Mouse (Mus musculus) kidney, embryonic 14.5 days (tissue): Measurements from ENCODE around the gene Gm20605. TPM values are rescaled to one million over a fixed set of nuclear protein-coding genes. Genes with fewer than 3 reads are reported as not detected.
A peak's percentile ranks its signal among the peaks of the same experiment; 100 is the strongest.

ENCODE experiments used
- ATAC-seq: fragments of 200-750 bp; cut with Nextera tagmentation; 2 replicates; pipeline ENCODE4 v1.8.0; 2017; ENCODE audit warnings: moderate number of reproducible peaks, mild to moderate bottlenecking, moderate TSS enrichment, moderate library complexity; ENCODE audit not compliant: low FRiP score, low TSS enrichment
- H3K27ac ChIP-seq: fragments of 300-500 bp; sonication (generic); 2 replicates; pipeline ENCODE4 v1.5.1; 2014; ENCODE audit warnings: low read depth, mild to moderate bottlenecking, low read length, moderate library complexity, mixed read lengths
- H3K27me3 ChIP-seq: fragments of 300-500 bp; sonication (generic); 2 replicates; pipeline ENCODE4 v1.6.1; 2014; ENCODE audit warnings: mild to moderate bottlenecking, low read length; ENCODE audit not compliant: control insufficient read depth, insufficient read depth
- H3K36me3 ChIP-seq: fragments of 300-500 bp; sonication (generic); 2 replicates; pipeline ENCODE4 v1.6.1; 2014; ENCODE audit warnings: low read length, mixed read lengths; ENCODE audit not compliant: control insufficient read depth, insufficient read depth
- H3K4me1 ChIP-seq: fragments of 300-500 bp; sonication (generic); 2 replicates; pipeline ENCODE4 v1.6.1; 2014; ENCODE audit warnings: low read length, mixed read lengths; ENCODE audit not compliant: control insufficient read depth, insufficient read depth
- H3K4me2 ChIP-seq: fragments of 300-500 bp; sonication (generic); replicated peaks from 2 replicates; pipeline ENCODE4 v1.6.1; 2014; ENCODE audit warnings: low read depth, mild to moderate bottlenecking, low read length
- H3K4me3 ChIP-seq: fragments of 300-500 bp; sonication (generic); 2 replicates; pipeline ENCODE4 v1.5.1; 2014; ENCODE audit warnings: mild to moderate bottlenecking, low read length
- H3K9ac ChIP-seq: fragments of 300-500 bp; sonication (generic); 2 replicates; pipeline ENCODE4 v1.6.1; 2014; ENCODE audit warnings: low read depth, mild to moderate bottlenecking, low read length, moderate library complexity
- H3K9me3 ChIP-seq: fragments of 300-500 bp; sonication (generic); 2 replicates; pipeline ENCODE4 v1.6.1; 2016; ENCODE audit warnings: low read length; ENCODE audit not compliant: control insufficient read depth
- WGBS: fragments of 180-500 bp; shearing (Covaris S2); extraction: QIAGEN DNeasy Blood & Tissue Kit; methylation state at CpG from one replicate; pipeline ENCODE4 v1.1.7; 2014; 5-methylcytosine and 5-hydroxymethylcytosine counted together
- polyA plus RNA-seq: library from polyadenylated mRNA; unstranded; fragments of >200 nt; fragmentation: Nextera tagmentation; extraction: Ambion mirVana; gene quantifications from 2 replicates; pipeline ENCODE4 v1.2.1, GENCODE M21; 2014

Gm20605 gene
- 5.7 and 12.5 TPM in 2 replicates for polyA plus RNA-seq

DNA sequence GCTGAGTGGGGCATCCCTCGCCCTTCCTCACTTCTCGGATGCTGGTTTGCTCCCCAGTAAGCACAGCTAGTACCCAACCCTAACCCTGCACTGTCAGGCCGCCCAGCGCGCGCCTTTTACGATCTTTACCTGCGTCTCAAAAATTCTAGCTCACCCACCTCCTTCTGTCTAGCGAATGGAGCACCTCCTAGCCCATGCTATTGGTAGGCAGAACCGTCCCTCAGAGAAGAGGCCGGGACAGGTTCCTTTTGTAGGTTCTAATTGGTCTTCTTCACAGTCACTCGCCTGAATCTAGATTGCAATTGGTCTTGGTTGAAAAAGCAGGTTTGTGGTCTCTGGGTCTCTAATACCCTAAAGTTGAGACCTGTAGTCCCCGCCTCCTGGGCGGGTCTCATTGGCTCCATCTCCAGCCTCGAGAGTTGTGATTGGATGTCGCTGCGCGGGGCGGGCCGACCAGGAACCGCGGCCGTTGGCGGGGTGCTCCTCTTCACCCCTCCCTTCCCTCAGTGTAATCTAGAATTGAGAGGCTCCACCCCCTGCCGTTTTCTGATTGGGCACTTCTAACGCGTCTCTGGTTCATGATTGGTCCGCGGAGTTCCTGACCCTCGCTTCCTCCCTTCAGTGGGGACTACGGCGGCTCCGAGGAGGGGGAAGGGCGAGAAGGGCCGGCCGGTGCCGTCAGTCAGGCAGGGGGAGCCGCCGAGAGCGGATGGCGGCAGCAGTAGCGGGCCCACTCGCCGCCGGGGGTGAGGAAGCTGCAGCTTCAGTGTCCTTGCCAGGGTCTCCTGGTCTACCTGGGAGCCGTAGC, at the start of gene Gm20605, which contains the start of the genes Fbxo24 and Lrch4:
Gene Gm20605 (plus strand): TSS at position 678 of the 808 bp plus-strand sequence.
Gene Fbxo24 (minus strand): TSS at position 505 of the 808 bp plus-strand sequence.
Gene Lrch4 (plus strand): TSS at position 624 of the 808 bp plus-strand sequence.
- Histone ChIP-seq H3K9ac (peak within 1 kb of the TSS; percentile 75), H3K4me2 (peak within 1 kb of the TSS; percentile 68), H3K27me3 (no peaks in the 10 kb centered on the region), H3K4me3 (peak within 1 kb of the TSS; percentile 69), H3K9me3 (no peaks in the 10 kb centered on the region), H3K27ac (peak within 1 kb of the TSS; percentile 93), H3K36me3 (peaks cover 8% of the 10 kb centered on the region), H3K4me1 (peaks cover 38% of the 10 kb centered on the region)
- ATAC-seq, result peak; percentile 97
- under 1% methylated on average over 42 of the region's 46 CpGs for WGBS

DNA sequence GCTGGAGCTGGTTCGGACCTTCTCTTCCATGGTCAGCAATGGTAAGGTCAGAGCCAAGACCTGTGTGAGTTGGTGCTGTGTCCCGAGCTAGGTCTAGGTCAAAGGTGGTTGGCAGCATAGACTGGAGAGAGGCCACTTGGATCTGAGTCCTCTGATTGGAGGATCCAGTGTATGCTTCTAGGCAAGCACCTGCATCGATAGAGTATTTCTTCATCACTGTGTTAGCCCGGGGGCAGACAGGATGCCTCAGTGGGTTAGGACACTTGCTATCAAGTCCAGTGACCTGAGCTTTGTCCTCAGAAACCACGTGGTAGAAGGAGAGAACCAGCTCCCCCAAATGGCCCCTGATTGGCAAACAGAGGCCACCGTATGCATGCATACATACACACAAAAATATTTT, 48.7 kb upstream of the Gm20605 start:
- WGBS, result 79% methylated on average over 6 of the region's 6 CpGs

GRCm38 (mm10) chr5:137582702-137583101, 46.3 kb upstream of the Gm20605 start:
- H3K27ac ChIP-seq, result no peak overlapping the region
- H3K36me3 ChIP-seq, result no peaks in the 10 kb centered on the region
- H3K27me3 ChIP-seq, result peaks cover 8% of the 10 kb centered on the region
- H3K9me3 ChIP-seq, result no peaks in the 10 kb centered on the region
- H3K4me2 ChIP-seq, result no peak overlapping the region
- H3K4me1 ChIP-seq, result 0 out of 2 replicates have a peak, but pooled peaks cover 4% of the 10 kb centered on the region
- WGBS, result 42% methylated on average over 8 of the region's 8 CpGs
- H3K4me3 ChIP-seq, result no peak overlapping the region
- H3K9ac ChIP-seq, result no peak overlapping the region
- ATAC-seq, result no peak

More for the DNA sequence above, 48.7 kb upstream of the Gm20605 start:
- no peak overlapping the region for H3K9ac ChIP-seq
- no peak overlapping the region for H3K4me3 ChIP-seq
- no peaks in the 10 kb centered on the region for H3K36me3 ChIP-seq
- no peaks in the 10 kb centered on the region for H3K9me3 ChIP-seq
- H3K27me3 ChIP-seq, result peaks cover 8% of the 10 kb centered on the region
- 0 out of 2 replicates have a peak, but pooled peaks cover 4% of the 10 kb centered on the region for H3K4me1 ChIP-seq
- ATAC-seq, result no peak
- no peak overlapping the region for H3K4me2 ChIP-seq
- H3K27ac ChIP-seq, result no peak overlapping the region

- no peaks in the 10 kb centered on the region for H3K9me3 ChIP-seq
- 0 out of 2 replicates have a peak, but pooled peaks cover 4% of the 10 kb centered on the region for H3K4me1 ChIP-seq
- H3K36me3 ChIP-seq, result no peaks in the 10 kb centered on the region
- no peak overlapping the region for H3K27ac ChIP-seq
- peak overlapping the region; percentile 18; the same call in 1 of the 2 replicates for H3K9ac ChIP-seq
- WGBS, result 14% methylated on average over 27 of the region's 27 CpGs
- H3K4me2 ChIP-seq, result peak overlapping the region; percentile 51
- peak overlapping the region; percentile 29 for H3K4me3 ChIP-seq
- H3K27me3 ChIP-seq, result peaks cover 8% of the 10 kb centered on the region
- ATAC-seq, result peak; percentile 44; the same call in 1 of the 2 replicates
These were observed 45.3 kb upstream of the Gm20605 start for GRCm38 (mm10) chr5:137583670-137584169.

- ATAC-seq, result no peak
- H3K9me3 ChIP-seq, result no peaks in the 10 kb centered on the region
- no peaks in the 10 kb centered on the region for H3K36me3 ChIP-seq
- no peak overlapping the region for H3K4me2 ChIP-seq
- H3K27ac ChIP-seq, result no peak overlapping the region
- WGBS, result 36% methylated on average over 8 of the region's 8 CpGs
- H3K4me1 ChIP-seq, result 0 out of 2 replicates have a peak, but pooled peaks cover 4% of the 10 kb centered on the region
- peaks cover 8% of the 10 kb centered on the region for H3K27me3 ChIP-seq
- no peak overlapping the region for H3K4me3 ChIP-seq
- no peak overlapping the region for H3K9ac ChIP-seq
These were observed 44.0 kb upstream of the Gm20605 start for GRCm38 (mm10) chr5:137584976-137585375.

DNA sequence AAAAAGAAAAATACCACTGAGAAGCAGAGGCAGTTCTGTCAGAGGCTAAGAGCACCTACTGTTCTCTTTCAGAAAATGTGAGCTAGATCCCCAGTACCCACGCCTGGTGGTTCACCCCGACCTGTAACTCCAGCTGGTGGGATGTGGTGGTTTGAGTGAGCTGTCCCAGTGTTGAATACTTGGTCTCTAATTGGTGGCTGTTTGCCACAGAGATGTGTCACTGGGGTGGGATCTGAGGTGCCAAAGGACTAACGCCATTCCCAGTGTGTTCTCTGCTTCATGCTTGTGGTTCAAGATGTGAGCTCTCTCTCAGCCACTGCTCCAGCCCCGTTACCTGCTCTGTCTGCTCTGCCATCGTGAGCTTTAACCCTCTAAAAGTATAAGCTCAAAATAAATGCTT, 38.5 kb upstream of the Gm20605 start:
- WGBS, result 80% methylated on average over 5 of the region's 5 CpGs
- ATAC-seq, result no peak
- H3K9ac ChIP-seq, result no peak overlapping the region
- no peaks in the 10 kb centered on the region for H3K4me1 ChIP-seq
- H3K4me2 ChIP-seq, result no peak overlapping the region
- no peaks in the 10 kb centered on the region for H3K27me3 ChIP-seq
- no peak overlapping the region for H3K4me3 ChIP-seq
- no peaks in the 10 kb centered on the region for H3K9me3 ChIP-seq
- H3K27ac ChIP-seq, result no peak overlapping the region
- H3K36me3 ChIP-seq, result no peaks in the 10 kb centered on the region

- H3K36me3 ChIP-seq, result peaks cover 6% of the 10 kb centered on the region; the same call in 1 of the 2 replicates
- no peak overlapping the region for H3K4me2 ChIP-seq
- H3K9ac ChIP-seq, result no peak overlapping the region
- peaks cover 11% of the 10 kb centered on the region for H3K4me1 ChIP-seq
- H3K27ac ChIP-seq, result no peak overlapping the region
- WGBS, result 83% methylated on average over 7 of the region's 7 CpGs
- ATAC-seq, result no peak
- H3K9me3 ChIP-seq, result no peaks in the 10 kb centered on the region
- H3K4me3 ChIP-seq, result no peak overlapping the region
- H3K27me3 ChIP-seq, result no peaks in the 10 kb centered on the region
These were observed 33.1 kb upstream of the Gm20605 start for GRCm38 (mm10) chr5:137595921-137596320.

DNA sequence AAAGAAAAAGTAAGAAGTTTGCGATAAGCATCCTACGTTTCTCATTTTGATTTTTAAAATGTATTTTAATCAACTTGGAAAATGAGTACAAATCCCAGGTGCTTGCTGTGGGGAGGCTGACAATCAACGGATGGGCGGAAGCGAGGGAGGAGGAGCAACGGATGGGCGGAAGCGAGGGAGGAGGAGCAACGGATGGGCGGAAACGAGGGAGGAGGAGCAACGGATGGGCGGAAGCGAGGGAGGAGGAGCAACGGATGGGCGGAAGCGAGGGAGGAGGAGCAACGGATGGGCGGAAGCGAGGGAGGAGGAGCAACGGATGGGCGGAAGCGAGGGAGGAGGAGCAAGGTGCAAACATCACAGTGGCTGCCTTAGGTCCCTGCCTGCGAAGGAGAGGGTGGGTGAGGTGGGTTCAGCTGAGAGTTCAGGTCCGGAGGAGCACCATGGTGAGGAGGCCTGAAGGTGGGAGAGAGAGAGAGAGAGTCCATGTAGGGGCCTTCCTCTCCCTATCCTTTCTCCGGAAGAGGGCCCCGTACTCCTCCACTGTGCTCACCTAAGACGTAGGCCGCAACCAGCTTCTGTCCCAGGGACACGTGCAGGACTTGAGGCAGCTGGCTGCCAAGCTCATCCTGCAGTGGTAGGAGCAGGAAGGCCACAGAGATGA, 32.2 kb upstream of the Gm20605 start:
- H3K36me3 ChIP-seq, result peaks cover 6% of the 10 kb centered on the region; the same call in 1 of the 2 replicates
- no peak for ATAC-seq
- H3K27me3 ChIP-seq, result no peaks in the 10 kb centered on the region
- peaks cover 11% of the 10 kb centered on the region for H3K4me1 ChIP-seq
- H3K9me3 ChIP-seq, result no peaks in the 10 kb centered on the region
- no peak overlapping the region for H3K27ac ChIP-seq
- 43% methylated on average over 26 of the region's 30 CpGs for WGBS
- H3K4me2 ChIP-seq, result peak overlapping the region; percentile 3; the same call in 1 of the 2 replicates
- H3K4me3 ChIP-seq, result peak overlapping the region; percentile 16; the same call in 1 of the 2 replicates
- H3K9ac ChIP-seq, result 0 out of 2 replicates have a peak overlapping the region, but pooled peaks have one; percentile 34
